ENCODE assay signal across 8 mouse cellular contexts in genomic region chr16:96159794-96160346, GRCm38 (mm10). TPM values are rescaled to one million over a fixed set of nuclear protein-coding genes. Genes with fewer than 3 reads are reported as not detected.
A peak's percentile ranks its signal among the peaks of the same experiment; 100 is the strongest.
DNase-seq lines count a peak whose midpoint lies in the region; ATAC-seq and TF ChIP-seq lines count a peak whose summit lies in the region.
"Had no signal": no experiment of that assay in that cellular context is flagged by ENCODE, and none has a peak within 500 bp of the region (broad histone marks: within the 10 kb centered on the region; RNA-seq: fewer than 3 reads in every experiment).

No protein-coding gene starts in this region.

- ATAC-seq in embryonic facial prominence, embryonic 15.5 days (ENCODE audit: insufficient number of reproducible peaks, low FRiP score, low TSS enrichment, low read depth): no peak
- ATAC-seq in hindbrain, embryonic 14.5 days (ENCODE audit: low FRiP score): 0 out of 2 replicates have a peak, but pooled peaks have one; percentile 4
- peak; percentile 18 for ATAC-seq in midbrain, postnatal 0 days (ENCODE audit: low FRiP score)

- no peaks in the 10 kb centered on the region for H3K4me1 ChIP-seq in lung, adult 2 months (ENCODE audit: control insufficient read depth, insufficient read depth, low read length)
- peaks cover 26% of the 10 kb centered on the region for H3K4me1 ChIP-seq in embryonic facial prominence, embryonic 15.5 days
- peaks cover 12% of the 10 kb centered on the region for H3K4me1 ChIP-seq in hindbrain, embryonic 14.5 days (replicated peaks; ENCODE audit: control insufficient read depth, insufficient read depth, low read length)
- H3K4me1 ChIP-seq in midbrain, postnatal 0 days (ENCODE audit: insufficient read depth, low read length): no peaks in the 10 kb centered on the region

- TF ChIP-seq CTCF in lung, adult 2 months (IDR thresholded peaks at IDR 0.05; ENCODE audit: insufficient read depth, low read length): no peak
- no peak for TF ChIP-seq CTCF in midbrain, postnatal 0 days (IDR thresholded peaks at IDR 0.05)

- TF ChIP-seq POLR2A in lung, adult 2 months (IDR thresholded peaks at IDR 0.05; ENCODE audit: borderline replicate concordance, extremely low read depth, low read depth, low read length): no peak

- peak overlapping the region; percentile 89 for H3K4me2 ChIP-seq in embryonic facial prominence, embryonic 15.5 days (replicated peaks)
- peak overlapping the region; percentile 94 for H3K4me2 ChIP-seq in hindbrain, embryonic 14.5 days (replicated peaks)
- H3K4me2 ChIP-seq in midbrain, postnatal 0 days (ENCODE audit: low read depth, low read length, poor library complexity, severe bottlenecking): peak overlapping the region; percentile 87

- intact Hi-C loops in left cerebral cortex, postnatal 10 days (cut with DNase I): loop anchor here (10.0 kb wide), 1 partner anchor 185 kb away; no protein-coding TSS in a partner anchor

- no peaks in the 10 kb centered on the region for H3K27me3 ChIP-seq in embryonic facial prominence, embryonic 15.5 days
- H3K27me3 ChIP-seq in hindbrain, embryonic 14.5 days (ENCODE audit: control insufficient read depth, insufficient read depth, low read length): no peaks in the 10 kb centered on the region
- H3K27me3 ChIP-seq in midbrain, postnatal 0 days (ENCODE audit: insufficient read depth, low read length): no peaks in the 10 kb centered on the region

- H3K27ac ChIP-seq in embryonic facial prominence, embryonic 15.5 days (replicated peaks): peak overlapping the region; percentile 86
- H3K27ac ChIP-seq in hindbrain, embryonic 14.5 days: 0 out of 2 replicates have a peak overlapping the region, but pooled peaks have one; percentile 77
- peak overlapping the region; percentile 73 for H3K27ac ChIP-seq in midbrain, postnatal 0 days (ENCODE audit: low read depth, low read length)
- H3K27ac ChIP-seq: macrophage had no signal

- H3K9ac ChIP-seq in embryonic facial prominence, embryonic 15.5 days: peak overlapping the region; percentile 73; the same call in 1 of the 2 replicates
- peak overlapping the region; percentile 87 for H3K9ac ChIP-seq in hindbrain, embryonic 14.5 days
- H3K9ac ChIP-seq in midbrain, postnatal 0 days (replicated peaks; ENCODE audit: low read length, poor library complexity, severe bottlenecking): peak overlapping the region; percentile 90

- no peak for DNase-seq in lung, adult 2 months
- DNase-seq in lung, postnatal 10 days: no peak
- no peak for DNase-seq in hindbrain, embryonic 14.5 days (ENCODE audit: low spot score)
- DNase-seq in midbrain, postnatal 0 days (ENCODE audit: low spot score): no peak
- DNase-seq in left cerebral cortex, postnatal 10 days (ENCODE audit: extremely low spot score in 1 of 2, low spot score in 2 of 2): no peak
- DNase-seq in layer of hippocampus, adult 8-10 months (ENCODE audit: low spot score in 2 of 2): no peak

- H3K4me3 ChIP-seq in lung, adult 2 months (replicated peaks; ENCODE audit: extremely low read depth, low read depth, low read length): peak overlapping the region; percentile 70
- H3K4me3 ChIP-seq in embryonic facial prominence, embryonic 15.5 days (replicated peaks): peak overlapping the region; percentile 58
- peak overlapping the region; percentile 47 for H3K4me3 ChIP-seq in hindbrain, embryonic 14.5 days (replicated peaks; ENCODE audit: low read length)
- H3K4me3 ChIP-seq in midbrain, postnatal 0 days (ENCODE audit: low read depth, low read length): peak overlapping the region; percentile 42

- no peaks in the 10 kb centered on the region for H3K36me3 ChIP-seq in embryonic facial prominence, embryonic 15.5 days
- H3K36me3 ChIP-seq in hindbrain, embryonic 14.5 days (replicated peaks; ENCODE audit: control insufficient read depth, insufficient read depth): peaks cover 14% of the 10 kb centered on the region
- peaks cover 14% of the 10 kb centered on the region for H3K36me3 ChIP-seq in midbrain, postnatal 0 days (ENCODE audit: insufficient read depth, low read length)

- H3K9me3 ChIP-seq in embryonic facial prominence, embryonic 15.5 days (replicated peaks): no peaks in the 10 kb centered on the region
- no peaks in the 10 kb centered on the region for H3K9me3 ChIP-seq in hindbrain, embryonic 14.5 days (ENCODE audit: control insufficient read depth, low read length)
- no peaks in the 10 kb centered on the region for H3K9me3 ChIP-seq in midbrain, postnatal 0 days (ENCODE audit: low read length)

- WGBS in lung, adult 2 months: 84% methylated on average over 20 of the region's 20 CpGs
- 75% methylated on average over 20 of the region's 20 CpGs for WGBS in embryonic facial prominence, embryonic 15.5 days
- 80% methylated on average over 20 of the region's 20 CpGs for WGBS in hindbrain, embryonic 14.5 days
- 81% methylated on average over 20 of the region's 20 CpGs for WGBS in midbrain, postnatal 0 days

RNA-seq across cellular contexts. Expression of gene Wrb, which starts 14.7 kb away (rescaled TPM):
- 81.5 and 84.8 TPM in 2 replicates for polyA plus RNA-seq in lung, adult 2 months (2012; rRNA removed)
- 51.3 and 52.3 TPM in 2 replicates for polyA plus RNA-seq in embryonic facial prominence, embryonic 15.5 days (2015; fragmentation: Nextera tagmentation; extraction: Ambion mirVana)
- 214 and 242 TPM in 2 replicates for polyA plus RNA-seq in hindbrain, embryonic 14.5 days (2014; fragmentation: Nextera tagmentation; extraction: Ambion mirVana)
- 190 and 218 TPM in 2 replicates for total RNA-seq in midbrain, postnatal 0 days (2014; rRNA removed)
- polyA plus RNA-seq in midbrain, postnatal 0 days (2015; fragmentation: Nextera tagmentation; extraction: Ambion mirVana): 212 and 228 TPM in 2 replicates
- total RNA-seq in left cerebral cortex, postnatal 10 days (2021): 10 to 100 TPM; 75.2 to 84.1 TPM
- total RNA-seq in layer of hippocampus, adult 8-10 months (2022): 10 to 100 TPM; 62.5 to 72.2 (median 68.0) TPM

RNA-seq across cellular contexts. Expression of gene Lca5l, which starts 32.2 kb away (rescaled TPM):
- 0.91 and 1.0 TPM in 2 replicates for polyA plus RNA-seq in lung, adult 2 months (2012; rRNA removed)
- 2.1 and 2.3 TPM in 2 replicates for polyA plus RNA-seq in embryonic facial prominence, embryonic 15.5 days (2015; fragmentation: Nextera tagmentation; extraction: Ambion mirVana)
- 1.3 and 2.1 TPM in 2 replicates for polyA plus RNA-seq in hindbrain, embryonic 14.5 days (2014; fragmentation: Nextera tagmentation; extraction: Ambion mirVana)
- total RNA-seq in midbrain, postnatal 0 days (2014; rRNA removed): 2.7 and 3.0 TPM in 2 replicates
- 2.3 and 2.4 TPM in 2 replicates for polyA plus RNA-seq in midbrain, postnatal 0 days (2015; fragmentation: Nextera tagmentation; extraction: Ambion mirVana)
- total RNA-seq in left cerebral cortex, postnatal 10 days (2021): 1 to 10 TPM in 1 of 2 experiments, under 1 TPM in 1; 0.89 to 1.5 TPM
- total RNA-seq in layer of hippocampus, adult 8-10 months (2022): 1 to 10 TPM; 1.8 to 3.0 (median 2.5) TPM
- polyA plus RNA-seq: macrophage had no signal

RNA-seq across cellular contexts. Expression of gene Hmgn1, which starts 32.3 kb away (rescaled TPM):
- 27.4 and 38.0 TPM in 2 replicates for polyA plus RNA-seq in lung, adult 2 months (2012; rRNA removed)
- polyA plus RNA-seq in embryonic facial prominence, embryonic 15.5 days (2015; fragmentation: Nextera tagmentation; extraction: Ambion mirVana): 557 and 581 TPM in 2 replicates
- 292 and 300 TPM in 2 replicates for polyA plus RNA-seq in hindbrain, embryonic 14.5 days (2014; fragmentation: Nextera tagmentation; extraction: Ambion mirVana)
- total RNA-seq in midbrain, postnatal 0 days (2014; rRNA removed): 106 and 119 TPM in 2 replicates
- polyA plus RNA-seq in midbrain, postnatal 0 days (2015; fragmentation: Nextera tagmentation; extraction: Ambion mirVana): 184 and 202 TPM in 2 replicates
- total RNA-seq in left cerebral cortex, postnatal 10 days (2021): 10 to 100 TPM; 57.4 to 57.8 TPM
- 10 to 100 TPM; 57.8 to 81.9 (median 67.6) TPM for total RNA-seq in layer of hippocampus, adult 8-10 months (2022)

RNA-seq across cellular contexts. Expression of gene Sh3bgr, which starts 40.4 kb away (rescaled TPM):
- 8.4 and 18.2 TPM in 2 replicates for polyA plus RNA-seq in lung, adult 2 months (2012; rRNA removed)
- polyA plus RNA-seq in embryonic facial prominence, embryonic 15.5 days (2015; fragmentation: Nextera tagmentation; extraction: Ambion mirVana): 12.8 and 21.1 TPM in 2 replicates
- 1.3 and 2.6 TPM in 2 replicates for polyA plus RNA-seq in hindbrain, embryonic 14.5 days (2014; fragmentation: Nextera tagmentation; extraction: Ambion mirVana)
- total RNA-seq in midbrain, postnatal 0 days (2014; rRNA removed): 2.2 and 2.4 TPM in 2 replicates
- 5.4 and 6.8 TPM in 2 replicates for polyA plus RNA-seq in midbrain, postnatal 0 days (2015; fragmentation: Nextera tagmentation; extraction: Ambion mirVana)
- 1 to 10 TPM; 2.0 to 2.1 TPM for total RNA-seq in left cerebral cortex, postnatal 10 days (2021)
- total RNA-seq in layer of hippocampus, adult 8-10 months (2022): 1 to 10 TPM; 1.8 to 2.4 (median 2.2) TPM
- polyA plus RNA-seq: macrophage had no signal
